Mouse (Mus musculus) liver, embryonic 11.5 days (tissue): ENCODE measurements at regions not wholly inside any gene's neighbourhood (a gene's known extent, or its start where the extent isn't known, plus 50 kb on each side); places are given as distances from the start of the nearest gene placed in this dataset.

Source experiments
- ATAC-seq: fragments of 200-750 bp; cut with Nextera tagmentation; replicated peaks from 2 replicates; pipeline ENCODE4 v1.8.0; 2017; ENCODE audit warnings: moderate number of reproducible peaks, mild to moderate bottlenecking, moderate TSS enrichment, moderate library complexity; ENCODE audit not compliant: low FRiP score
- DNase-seq: peaks from one replicate; pipeline ENCODE4 v3.0.0-alpha.2; 2017; ENCODE audit warnings: low spot score
- H3K27ac ChIP-seq: fragments of 300-500 bp; sonication (generic); 2 replicates; pipeline ENCODE4 v1.5.1; 2014; ENCODE audit warnings: mild to moderate bottlenecking, low read depth, low read length, control low read depth
- H3K27me3 ChIP-seq: fragments of 300-500 bp; sonication (generic); replicated peaks from 2 replicates; pipeline ENCODE4 v1.6.1; 2014; ENCODE audit warnings: low read length, mixed read lengths; ENCODE audit not compliant: control insufficient read depth, insufficient read depth
- H3K36me3 ChIP-seq: fragments of 300-500 bp; sonication (generic); 2 replicates; pipeline ENCODE4 v1.6.1; 2014; ENCODE audit warnings: mild to moderate bottlenecking, low read length, moderate library complexity, mixed read lengths; ENCODE audit not compliant: control insufficient read depth, insufficient read depth
- H3K4me1 ChIP-seq: fragments of 300-500 bp; sonication (generic); replicated peaks from 2 replicates; pipeline ENCODE4 v1.6.1; 2014; ENCODE audit warnings: low read length, mixed read lengths; ENCODE audit not compliant: control insufficient read depth, insufficient read depth
- H3K4me2 ChIP-seq: fragments of 300-500 bp; sonication (generic); 2 replicates; pipeline ENCODE4 v1.6.1; 2014; ENCODE audit warnings: mild to moderate bottlenecking, control low read depth, moderate library complexity
- H3K4me3 ChIP-seq: fragments of 300-500 bp; sonication (generic); 2 replicates; pipeline ENCODE4 v1.5.1; 2014; ENCODE audit warnings: low read depth, low read length, control low read depth
- H3K9ac ChIP-seq: fragments of 300-500 bp; sonication (generic); 2 replicates; pipeline ENCODE4 v1.6.1; 2014; ENCODE audit warnings: low read depth, low read length, control low read depth
- H3K9me3 ChIP-seq: fragments of 300-500 bp; sonication (generic); 2 replicates; pipeline ENCODE4 v1.6.1; 2016; ENCODE audit warnings: low read length, inconsistent platforms, mixed read lengths; ENCODE audit not compliant: control insufficient read depth
- WGBS: fragments of 180-500 bp; shearing (Covaris S2); extraction: QIAGEN DNeasy Blood & Tissue Kit; methylation state at CpG from one replicate; pipeline ENCODE4 v1.1.7; 2014; 5-methylcytosine and 5-hydroxymethylcytosine counted together

DNA sequence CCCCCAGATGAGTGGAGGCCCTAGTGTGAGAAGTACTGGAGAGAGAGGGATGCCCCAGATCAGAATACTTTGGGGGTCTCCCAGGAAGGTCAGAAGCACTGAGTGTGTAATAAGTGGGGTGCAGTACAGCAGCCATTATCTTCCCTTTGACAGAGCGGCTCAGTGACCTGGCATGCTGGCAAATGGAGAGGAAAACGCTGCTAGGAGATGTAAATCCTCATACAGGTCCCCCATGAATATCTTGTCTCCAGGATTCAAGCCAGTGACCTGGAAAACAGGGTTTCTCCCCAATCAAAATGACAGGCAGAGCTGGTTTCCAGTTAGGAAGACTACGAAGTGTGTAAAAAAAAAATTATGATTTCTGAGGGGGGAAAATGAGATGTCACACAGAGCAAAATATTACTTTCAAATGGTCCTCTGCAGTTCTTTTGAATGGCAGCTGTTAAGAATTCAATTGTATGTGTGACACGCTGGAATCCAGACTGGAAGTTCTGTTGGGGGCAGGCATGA lies 299.0 kb upstream of the Itga1 start:
- ATAC-seq: no peak
- 73% methylated on average over 4 of the region's 4 CpGs for WGBS
- no peak for DNase-seq
- H3K9ac ChIP-seq: no peak overlapping the region
- H3K36me3 ChIP-seq: no peaks in the 10 kb centered on the region
- no peaks in the 10 kb centered on the region for H3K9me3 ChIP-seq
- no peak overlapping the region for H3K27ac ChIP-seq
- no peaks in the 10 kb centered on the region for H3K4me1 ChIP-seq
- no peaks in the 10 kb centered on the region for H3K27me3 ChIP-seq
- no peak overlapping the region for H3K4me3 ChIP-seq
- H3K4me2 ChIP-seq: no peak overlapping the region

DNA sequence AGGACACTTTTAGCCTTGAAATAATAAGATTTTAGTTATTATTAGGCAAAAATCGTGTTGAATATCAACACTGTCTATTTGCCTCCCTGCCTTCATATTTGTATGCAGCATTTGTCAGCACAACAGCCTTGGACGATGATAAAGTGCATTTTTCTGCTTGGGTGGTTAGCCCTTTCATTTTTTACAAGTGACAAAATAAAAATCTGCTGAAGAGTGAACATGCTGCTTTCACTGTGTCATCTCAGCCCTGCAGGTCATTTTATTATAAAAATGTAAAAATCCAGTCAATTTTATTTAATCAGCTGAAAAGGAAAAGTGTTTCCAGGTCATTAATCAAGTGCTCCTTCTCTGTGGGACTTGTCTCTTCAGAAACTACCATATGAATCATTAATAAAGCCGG lies 277.9 kb upstream of the Itga1 start:
- Histone ChIP-seq H3K9ac (no peak overlapping the region), H3K27me3 (no peaks in the 10 kb centered on the region), H3K9me3 (no peaks in the 10 kb centered on the region), H3K4me2 (no peak overlapping the region), H3K27ac (no peak overlapping the region), H3K36me3 (no peaks in the 10 kb centered on the region), H3K4me1 (no peaks in the 10 kb centered on the region), H3K4me3 (no peak overlapping the region)
- ATAC-seq: no peak
- no peak for DNase-seq
- 58% methylated on average over 3 of the region's 3 CpGs for WGBS

DNA sequence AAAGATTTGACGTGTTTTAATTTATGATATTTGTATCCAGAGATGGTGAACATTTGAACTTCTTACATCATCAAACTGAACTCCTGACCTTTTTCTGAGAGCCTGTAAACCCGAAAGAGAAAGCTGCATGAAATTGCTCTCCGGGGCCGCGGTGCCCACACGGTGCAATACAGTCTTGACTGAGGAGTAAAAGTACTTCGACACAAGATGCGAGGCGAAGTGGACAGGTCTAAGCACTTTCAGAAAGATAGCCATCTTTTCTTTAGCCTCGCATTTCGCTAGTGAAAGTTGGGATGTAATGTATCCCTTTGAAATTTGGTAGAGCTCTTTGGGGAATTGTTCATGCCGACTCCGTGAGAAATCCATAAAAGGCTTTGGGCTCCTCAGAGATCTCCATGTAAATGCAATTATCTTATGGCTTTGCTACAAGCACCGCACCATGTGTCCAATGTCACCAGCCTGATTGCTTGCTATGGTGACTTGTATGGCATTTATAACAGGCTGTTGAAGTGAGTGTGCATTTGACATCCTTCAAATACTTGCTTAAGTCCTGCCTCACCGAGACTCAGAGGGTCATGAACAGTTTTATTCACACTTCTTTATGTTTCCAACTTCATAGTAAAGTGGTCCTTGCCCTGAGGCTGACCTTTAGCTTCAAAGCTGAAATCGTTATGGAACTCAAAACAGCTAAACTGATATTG lies 274.6 kb upstream of the Itga1 start:
- WGBS: 82% methylated on average over 16 of the region's 16 CpGs

DNA sequence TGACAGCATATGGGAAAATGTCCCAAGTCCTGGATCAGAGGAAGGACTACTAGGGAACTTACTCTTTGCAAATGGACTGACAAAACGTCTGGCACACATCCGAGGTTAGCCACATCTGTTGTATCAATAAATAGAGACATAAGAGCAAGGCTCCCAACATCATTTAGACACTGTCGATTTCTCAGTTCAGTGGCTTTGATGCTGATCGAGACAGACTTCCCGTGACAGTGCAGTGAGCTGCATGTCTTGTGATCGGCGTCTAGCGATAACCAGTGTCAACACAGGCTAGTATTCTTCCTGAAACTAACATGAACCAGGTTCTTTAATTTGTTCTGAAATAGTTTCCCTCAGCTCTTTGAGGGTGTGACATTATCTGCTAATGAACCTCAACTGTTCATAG lies 259.7 kb upstream of the Itga1 start:
- Histone ChIP-seq H3K9ac (no peak overlapping the region), H3K4me3 (no peak overlapping the region), H3K27ac (no peak overlapping the region), H3K4me2 (no peak overlapping the region), H3K4me1 (no peaks in the 10 kb centered on the region), H3K36me3 (no peaks in the 10 kb centered on the region), H3K9me3 (no peaks in the 10 kb centered on the region), H3K27me3 (no peaks in the 10 kb centered on the region)
- no peak for DNase-seq
- ATAC-seq: no peak
- WGBS: 76% methylated on average over 8 of the region's 8 CpGs

More for the DNA sequence above, 274.6 kb upstream of the Itga1 start:
- DNase-seq: no peak
- Histone ChIP-seq H3K4me3 (no peak overlapping the region), H3K4me1 (no peaks in the 10 kb centered on the region), H3K27ac (no peak overlapping the region), H3K9ac (no peak overlapping the region), H3K4me2 (no peak overlapping the region), H3K27me3 (no peaks in the 10 kb centered on the region), H3K36me3 (no peaks in the 10 kb centered on the region), H3K9me3 (no peaks in the 10 kb centered on the region)
- no peak for ATAC-seq

DNA sequence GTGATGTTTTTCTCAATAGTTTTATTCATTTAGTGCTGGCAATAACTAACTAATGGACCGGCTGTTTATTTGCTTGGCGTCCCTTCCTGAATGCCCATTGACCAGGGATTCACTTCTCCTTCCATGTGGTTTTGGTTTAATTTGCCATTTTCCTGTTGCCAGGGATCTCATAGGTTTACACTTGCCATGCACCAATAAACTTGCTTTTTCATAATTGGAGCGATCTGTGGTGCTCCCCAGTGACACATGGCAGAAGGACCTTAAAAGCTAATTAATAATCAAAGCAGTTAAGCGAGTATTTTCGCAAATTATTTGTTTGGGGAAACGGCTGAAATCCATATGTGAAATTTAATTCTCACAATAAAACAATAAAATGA lies 245.2 kb upstream of the Itga1 start:
- no peak overlapping the region for H3K9ac ChIP-seq
- H3K4me1 ChIP-seq: no peaks in the 10 kb centered on the region
- no peaks in the 10 kb centered on the region for H3K36me3 ChIP-seq
- DNase-seq (no peak), ATAC-seq (no peak)
- H3K27ac ChIP-seq: no peak overlapping the region
- no peaks in the 10 kb centered on the region for H3K9me3 ChIP-seq
- H3K4me3 ChIP-seq: no peak overlapping the region
- no peak overlapping the region for H3K4me2 ChIP-seq
- H3K27me3 ChIP-seq: no peaks in the 10 kb centered on the region
- 86% methylated on average over 6 of the region's 6 CpGs for whole genome bisulfite sequencing

DNA sequence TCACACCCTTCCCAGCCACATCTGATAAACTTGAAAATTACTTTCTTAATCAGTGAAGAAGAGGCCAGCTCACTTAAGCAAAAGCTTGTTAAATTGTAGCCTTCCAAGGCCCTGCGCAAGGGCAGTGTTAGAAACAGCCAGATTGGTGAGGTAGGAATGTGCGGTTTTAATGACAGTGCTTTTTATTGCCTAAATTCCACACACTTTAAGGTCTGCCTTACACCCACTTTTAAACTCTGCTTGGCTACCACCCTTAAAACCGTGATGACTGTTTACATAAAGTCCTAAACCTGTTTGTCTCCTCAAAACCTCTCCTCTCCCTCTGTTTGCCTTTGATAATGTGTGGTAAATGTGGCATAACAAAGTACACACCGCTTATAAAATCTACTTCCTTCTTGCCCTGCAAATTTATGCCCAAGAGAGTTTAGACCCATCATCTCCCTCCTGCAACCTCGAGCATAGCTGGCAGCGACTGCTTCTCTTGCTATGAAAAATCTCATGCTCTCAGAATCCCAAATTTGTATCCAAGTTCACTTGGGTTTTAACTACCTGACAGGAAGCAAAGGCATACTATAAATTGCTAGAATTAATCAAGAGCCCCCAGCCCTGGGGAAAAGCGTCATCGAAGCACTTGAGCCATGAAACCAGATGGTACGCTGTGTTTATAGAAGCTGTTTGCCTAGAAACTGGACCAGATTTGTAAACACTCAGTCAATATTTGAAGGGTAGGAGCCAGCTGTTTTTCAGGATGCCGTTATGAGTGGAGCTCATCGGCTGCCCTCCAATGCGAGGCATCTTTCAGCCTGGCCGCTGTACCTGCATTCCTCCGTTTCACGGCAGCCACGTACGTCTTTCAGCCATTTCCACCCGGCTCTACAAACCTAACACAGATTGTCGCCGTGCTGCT lies 244.6 kb upstream of the Itga1 start:
- no peak overlapping the region for H3K4me2 ChIP-seq
- no peaks in the 10 kb centered on the region for H3K27me3 ChIP-seq
- H3K9me3 ChIP-seq: no peaks in the 10 kb centered on the region
- H3K36me3 ChIP-seq: no peaks in the 10 kb centered on the region
- no peak for ATAC-seq
- no peak overlapping the region for H3K27ac ChIP-seq
- no peaks in the 10 kb centered on the region for H3K4me1 ChIP-seq
- no peak overlapping the region for H3K9ac ChIP-seq
- WGBS: 73% methylated on average over 20 of the region's 20 CpGs
- no peak overlapping the region for H3K4me3 ChIP-seq
- no peak for DNase-seq

DNA sequence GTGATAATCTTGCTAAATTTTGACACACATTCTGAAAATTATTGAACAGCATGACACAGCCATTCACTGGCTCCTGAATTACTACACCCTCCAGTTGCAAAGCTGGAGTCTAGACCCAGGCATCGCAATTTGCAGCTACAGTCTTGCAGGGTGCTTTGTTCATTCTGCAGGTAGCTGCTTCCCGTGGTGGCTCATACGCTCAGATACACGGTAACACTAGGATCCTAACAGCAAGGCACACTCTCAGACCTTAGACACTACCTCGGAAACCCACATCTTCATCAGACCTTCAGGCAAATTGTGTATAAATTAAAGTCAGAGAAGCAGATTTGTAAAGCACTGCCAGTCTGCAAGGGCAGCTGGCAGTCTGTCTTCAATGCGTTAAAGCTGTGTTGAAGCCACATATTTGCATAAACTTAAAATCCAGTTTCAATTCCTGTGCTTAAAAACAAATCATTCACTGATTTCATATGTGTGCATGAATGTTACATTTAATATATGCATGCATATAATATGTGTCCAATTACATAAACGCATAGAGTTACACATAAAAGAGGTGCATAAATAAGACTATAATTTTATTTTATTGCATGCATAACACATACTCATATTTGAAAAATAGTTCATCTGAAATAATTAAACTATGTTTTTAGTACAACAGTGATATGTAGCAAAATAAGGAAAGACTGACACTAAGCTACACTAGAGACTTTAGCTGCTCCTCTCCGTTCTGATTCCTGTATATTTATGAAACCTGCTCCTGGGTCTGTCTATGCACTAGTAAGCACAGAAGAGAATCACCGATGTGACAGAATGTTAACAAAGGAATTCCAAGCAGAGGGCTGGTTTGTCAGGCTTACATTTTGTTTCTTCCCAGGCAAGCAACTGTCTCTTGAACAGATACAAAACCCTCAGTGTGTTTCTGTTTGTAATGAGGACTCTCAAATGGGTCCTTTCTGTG lies 227.5 kb upstream of the Itga1 start:
- Histone ChIP-seq H3K27me3 (no peaks in the 10 kb centered on the region), H3K9ac (no peak overlapping the region), H3K9me3 (no peaks in the 10 kb centered on the region), H3K4me2 (no peak overlapping the region), H3K36me3 (no peaks in the 10 kb centered on the region), H3K4me3 (no peak overlapping the region), H3K27ac (no peak overlapping the region), H3K4me1 (no peaks in the 10 kb centered on the region)
- 80% methylated on average over 9 of the region's 9 CpGs for WGBS
- DNase-seq (no peak), ATAC-seq (no peak)

DNA sequence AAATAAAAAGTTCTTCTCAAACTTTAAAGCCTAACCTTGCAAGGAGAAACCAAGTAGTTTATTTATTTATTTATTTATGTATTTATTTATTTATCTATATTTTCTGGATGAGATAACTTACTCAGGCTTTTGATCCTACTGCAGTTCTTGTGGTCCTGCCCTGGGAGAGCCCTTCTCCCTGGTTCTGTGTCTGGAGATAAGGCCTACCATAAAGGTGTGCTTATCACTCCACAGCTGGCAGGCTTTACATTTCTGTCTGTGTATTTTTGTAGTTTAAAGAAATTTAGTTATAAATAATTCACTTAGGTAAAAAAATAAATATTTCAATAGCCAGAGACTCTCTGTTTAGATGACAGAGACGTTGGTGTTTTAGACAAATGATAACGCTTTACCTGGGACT lies 224.5 kb upstream of the Itga1 start:
- Histone ChIP-seq H3K4me1 (no peaks in the 10 kb centered on the region), H3K9ac (no peak overlapping the region), H3K4me2 (no peak overlapping the region), H3K4me3 (no peak overlapping the region), H3K36me3 (no peaks in the 10 kb centered on the region), H3K27ac (no peak overlapping the region), H3K27me3 (no peaks in the 10 kb centered on the region), H3K9me3 (no peaks in the 10 kb centered on the region)
- DNase-seq (no peak), ATAC-seq (peak; percentile 62; the same call in 1 of the 2 replicates)
- WGBS: 82% methylated on average over 2 of the region's 2 CpGs
